Mouse (Mus musculus) olfactory bulb, adult 2 months (tissue): ENCODE data around the gene Ifnab.

ENCODE experiments used
- CTCF ChIP-seq: fragments of 200-500 bp; IDR thresholded peaks from 2 replicates; pipeline ENCODE4 v1.5.1; 2012; ENCODE audit warnings: low read depth, mild to moderate bottlenecking, low read length, moderate library complexity; ENCODE audit not compliant: insufficient read depth
- POLR2A ChIP-seq: fragments of 200-500 bp; IDR thresholded peaks from 2 replicates; pipeline ENCODE4 v1.6.1; 2012; ENCODE audit warnings: mild to moderate bottlenecking, low read depth, low read length, moderate library complexity; ENCODE audit not compliant: insufficient read depth

DNA sequence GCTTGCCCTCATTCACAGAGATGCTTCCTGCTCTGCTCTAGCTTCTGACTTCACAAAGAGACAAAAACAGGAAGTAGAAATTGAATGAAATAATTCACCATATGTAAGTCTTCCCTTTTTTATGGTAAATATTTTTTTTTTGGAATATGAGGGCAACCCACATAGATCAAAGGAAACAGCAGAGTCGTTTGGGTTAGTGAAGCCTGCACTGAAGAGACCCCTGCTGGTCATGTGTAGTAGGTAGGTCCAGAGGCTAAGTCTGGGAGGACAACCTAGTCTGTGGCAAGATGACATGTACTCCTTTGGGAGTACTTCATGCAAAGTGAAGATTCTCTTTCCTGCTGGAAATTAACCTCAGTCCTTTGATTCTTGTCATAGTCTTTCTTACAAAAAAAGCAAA, 36.2 kb upstream of the Ifnab start:
- TF ChIP-seq CTCF = no peak
- no peak for TF ChIP-seq POLR2A
